Mouse (Mus musculus) gastrocnemius, postnatal 4 days (tissue): ENCODE measurements around the gene Sptbn4. TPM values are rescaled to one million over a fixed set of nuclear protein-coding genes. Genes with fewer than 3 reads are reported as not detected.

Experiments
- DNase-seq, 2 experiments: peaks; one replicate each; pipeline ENCODE4 v3.0.0; 2021 to 2022; ENCODE audit warnings: low spot score in 2 of 2, mixed read lengths in 2 of 2
- total RNA-seq, 2 experiments: library from RNA; stranded (reverse); gene quantifications; 2 replicates each; pipeline ENCODE4 v1.2.3; 2021

Gene Sptbn4
- total RNA-seq, 2 experiments from 2014 or later, result 0.21 to 0.34 TPM

DNA sequence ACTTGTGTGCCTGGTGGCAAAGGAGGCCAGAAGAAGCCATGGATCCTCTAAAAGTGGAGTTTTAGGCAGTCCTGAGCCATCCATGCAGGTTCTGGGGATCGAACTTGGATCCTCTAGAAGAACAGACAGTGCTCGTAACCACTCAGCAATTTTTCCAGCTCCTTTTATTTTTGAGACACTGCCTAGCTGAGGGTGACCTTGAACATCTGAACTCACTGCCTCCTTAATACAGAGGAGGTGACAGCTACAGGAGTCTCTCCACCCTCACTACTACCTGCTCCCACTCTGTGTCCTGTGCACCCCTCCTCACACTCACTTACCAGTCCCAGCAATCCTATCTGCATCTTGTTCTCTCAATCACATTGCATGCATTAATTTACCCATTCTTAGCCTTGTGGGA lies 28.1 kb upstream of the Sptbn4 start:
- no peak for DNase-seq

DNA sequence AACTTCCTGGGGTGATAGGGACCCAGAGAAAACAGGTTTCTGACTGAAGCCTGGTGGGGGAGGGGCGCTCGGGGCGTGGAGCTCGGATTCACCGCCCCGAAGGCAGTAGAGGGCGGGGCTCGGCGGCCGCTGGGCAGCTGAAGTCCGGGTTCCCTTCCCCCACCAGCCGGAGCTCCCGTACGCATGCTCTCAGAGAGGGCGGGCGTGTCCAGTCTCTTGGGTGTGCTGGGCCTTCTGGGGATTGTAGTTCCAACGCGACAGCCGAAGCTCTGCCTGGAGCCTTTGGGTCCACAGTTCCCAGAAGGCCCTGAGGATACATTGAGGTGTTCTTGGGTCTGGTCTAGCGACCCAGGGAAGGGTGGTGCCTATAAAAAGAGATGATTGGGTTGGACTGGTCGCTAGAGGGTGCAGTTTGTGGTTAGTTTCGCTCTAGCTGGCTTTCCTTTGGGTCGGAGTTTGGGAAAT lies 27.0 kb upstream of the Sptbn4 start:
- peak; percentile 97 to 99 for DNase-seq

DNA sequence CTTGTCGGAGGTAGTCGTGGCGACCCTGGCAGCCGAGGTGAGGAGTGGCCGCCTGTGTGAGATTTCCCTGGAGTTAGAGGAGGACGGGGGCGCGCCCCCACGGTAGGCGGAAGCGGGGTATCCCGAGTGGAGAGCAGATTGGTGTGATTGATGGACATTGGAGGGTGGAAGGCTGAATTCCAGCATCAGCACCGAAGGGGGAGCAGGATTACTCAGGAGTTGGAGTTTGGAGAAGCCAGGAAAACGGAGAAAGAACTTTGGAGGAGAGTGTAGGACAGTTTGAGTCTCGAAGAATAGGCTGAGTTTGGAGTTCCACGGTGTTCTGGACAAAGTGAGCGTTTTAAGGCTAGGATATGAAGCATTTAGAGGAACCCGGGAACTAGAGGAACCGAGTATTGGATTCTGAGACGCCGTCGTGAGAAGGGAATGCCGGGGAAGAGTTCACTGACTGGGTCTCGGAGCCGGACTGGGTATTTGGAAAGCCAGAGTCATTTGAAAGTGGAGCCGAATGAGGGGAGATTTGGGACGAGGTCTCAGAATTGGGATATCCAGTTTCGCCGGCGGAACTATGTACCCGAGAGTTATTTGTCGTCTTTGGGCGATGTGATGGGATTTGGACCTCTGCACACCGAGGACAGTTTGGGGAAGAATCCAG lies 26.5 kb upstream of the Sptbn4 start:
- no peak for DNase-seq

DNA sequence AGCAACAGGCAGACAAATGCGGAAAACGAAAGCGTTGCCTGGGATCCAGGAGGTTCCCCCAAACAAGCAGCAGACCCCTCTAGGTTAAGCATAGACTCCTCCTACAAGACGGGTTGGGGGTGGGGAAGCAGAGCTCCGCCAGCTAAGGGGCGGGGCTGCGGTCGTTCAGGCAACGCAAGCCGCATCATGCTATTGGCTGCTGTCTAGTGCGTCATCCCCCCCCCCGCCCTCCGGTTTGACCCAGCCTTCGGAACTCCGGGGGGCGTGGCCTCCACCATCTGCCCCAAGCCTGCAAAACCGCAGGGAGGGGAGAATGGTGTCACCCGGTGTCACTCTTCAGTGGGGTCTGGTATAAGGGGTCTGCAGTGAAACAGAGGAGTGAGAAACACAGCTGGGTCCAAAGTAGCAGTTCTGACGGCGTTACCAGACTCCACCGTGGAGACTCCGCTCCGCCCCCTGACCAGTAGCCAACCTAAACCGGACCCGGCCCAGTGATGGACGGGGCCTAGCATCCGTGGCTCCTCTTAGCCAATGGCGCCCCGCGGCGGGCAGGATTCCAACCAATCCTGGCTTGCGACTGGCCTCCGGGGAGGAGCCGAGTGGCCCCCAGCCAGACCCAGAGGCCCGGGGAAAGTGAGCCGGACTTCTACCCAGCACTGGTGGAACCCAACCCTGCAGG lies 25.8 kb upstream of the Sptbn4 start, which contains the start of gene Sertad3:
Gene Sertad3, plus strand, starts transcription at position 613 of the 679 bp plus-strand sequence.
- DNase-seq, result peak; percentile 100

DNA sequence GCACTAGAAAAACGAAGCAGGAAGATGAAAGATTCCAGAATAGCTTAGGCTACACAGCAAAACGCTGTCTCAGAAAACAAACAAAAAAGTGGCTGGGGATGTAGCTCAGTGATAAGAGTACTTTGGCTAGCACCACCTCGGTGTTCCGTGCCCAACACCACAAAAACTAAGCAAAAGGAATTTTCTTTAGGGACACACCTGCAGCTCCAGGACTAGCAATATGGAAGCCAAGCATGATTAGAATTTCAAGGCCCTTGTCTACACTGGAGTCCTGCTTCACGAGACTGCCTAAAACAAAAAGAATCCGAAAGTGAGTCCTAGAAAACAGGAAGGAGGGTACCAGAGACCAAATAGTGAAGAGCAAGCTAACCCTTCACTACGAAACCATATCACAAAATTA lies 25.1 kb upstream of the Sptbn4 start:
- DNase-seq, result no peak

DNA sequence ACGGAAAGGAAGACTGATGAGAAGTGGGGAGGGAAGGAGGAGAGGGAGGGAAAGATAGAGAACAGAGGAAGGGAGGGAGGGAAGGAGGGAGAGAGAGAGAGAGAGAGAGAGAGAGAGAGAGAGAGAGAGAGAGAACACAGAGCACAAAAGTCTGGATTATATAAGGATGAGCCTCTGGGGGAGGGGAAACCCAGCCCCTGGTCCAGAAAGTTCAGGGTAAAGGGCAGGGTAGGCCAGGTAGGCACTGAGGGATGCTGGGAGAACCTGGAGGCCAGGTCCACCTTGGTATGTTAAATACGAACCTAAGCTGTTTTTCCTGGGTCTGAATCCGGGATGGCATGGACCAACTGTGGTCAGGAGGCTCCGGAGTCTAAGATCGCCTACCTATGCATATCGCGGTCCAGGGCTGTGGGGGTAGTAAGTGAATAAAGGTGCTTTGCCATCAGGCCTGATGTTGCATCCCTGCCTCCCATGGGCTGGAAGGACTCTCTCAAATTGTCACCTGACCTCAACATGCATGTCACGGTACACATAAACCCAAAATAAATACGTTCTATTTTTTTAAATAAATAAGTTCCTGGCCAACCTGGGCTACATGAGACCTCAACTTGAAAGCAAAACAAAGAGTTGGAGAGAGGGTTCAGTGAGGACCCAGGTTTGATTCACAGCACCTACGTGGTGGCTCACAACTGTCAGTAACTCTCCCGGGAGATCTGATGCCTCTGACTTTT lies 24.1 kb upstream of the Sptbn4 start:
- DNase-seq, result no peak

DNA sequence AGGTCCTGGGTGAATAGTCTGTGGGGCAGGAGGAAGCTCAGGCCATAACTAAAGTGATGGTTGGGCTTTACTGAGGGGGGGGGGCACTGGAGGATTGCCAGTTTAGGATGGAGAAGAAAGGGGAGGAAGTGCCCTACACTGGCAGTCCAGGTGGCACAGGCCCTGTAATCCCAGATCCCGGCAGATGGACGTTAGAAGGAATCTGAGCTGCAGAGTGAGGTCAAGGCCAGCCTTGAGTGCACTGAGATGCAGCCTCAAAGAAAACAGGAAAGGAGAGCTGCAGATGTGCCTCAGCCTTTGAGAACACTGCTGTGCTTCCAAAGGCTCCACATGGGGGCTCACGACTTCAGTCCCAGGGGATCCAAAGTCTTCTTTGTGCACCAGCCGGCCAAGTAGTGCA lies 20.2 kb upstream of the Sptbn4 start:
- no peak for DNase-seq

DNA sequence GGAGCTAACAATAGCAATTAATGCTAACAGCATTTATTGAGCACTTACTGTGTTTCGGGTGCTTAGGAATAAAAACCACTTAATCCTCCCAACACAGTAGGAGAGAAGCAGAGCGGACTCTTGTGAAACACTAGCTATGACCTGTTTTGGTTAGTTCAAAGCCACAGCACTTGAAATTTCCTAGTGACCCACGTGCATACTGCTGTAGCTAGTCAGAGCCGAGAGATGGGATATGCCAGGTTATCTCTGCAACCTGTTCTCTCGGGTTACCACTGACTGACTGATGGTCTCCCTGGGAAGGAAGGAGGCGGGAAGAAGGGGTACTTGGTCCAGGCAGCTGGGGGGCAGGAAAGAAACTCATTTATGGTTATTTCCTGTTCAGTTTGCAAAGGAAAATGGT lies 13.0 kb upstream of the Sptbn4 start:
- no peak for DNase-seq

DNA sequence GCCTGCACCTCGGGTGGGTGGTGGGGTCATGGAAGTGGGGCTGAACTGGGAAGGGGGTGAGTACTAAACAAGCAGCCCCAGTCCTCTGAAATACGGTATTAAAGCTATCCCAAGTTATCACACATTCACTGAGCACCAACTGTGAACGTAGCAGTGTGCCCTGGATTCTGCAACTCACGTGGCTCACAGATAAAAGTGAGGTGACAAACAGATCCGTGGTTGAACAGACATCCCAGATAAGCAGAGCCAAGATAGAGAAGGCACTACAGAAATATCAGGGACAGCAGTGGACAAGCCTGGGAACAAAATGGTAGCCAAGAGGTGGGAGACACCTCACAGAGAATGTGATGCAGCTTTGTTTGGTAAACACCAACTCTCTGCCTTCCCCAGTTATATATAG lies 12.2 kb upstream of the Sptbn4 start:
- DNase-seq, result no peak

DNA sequence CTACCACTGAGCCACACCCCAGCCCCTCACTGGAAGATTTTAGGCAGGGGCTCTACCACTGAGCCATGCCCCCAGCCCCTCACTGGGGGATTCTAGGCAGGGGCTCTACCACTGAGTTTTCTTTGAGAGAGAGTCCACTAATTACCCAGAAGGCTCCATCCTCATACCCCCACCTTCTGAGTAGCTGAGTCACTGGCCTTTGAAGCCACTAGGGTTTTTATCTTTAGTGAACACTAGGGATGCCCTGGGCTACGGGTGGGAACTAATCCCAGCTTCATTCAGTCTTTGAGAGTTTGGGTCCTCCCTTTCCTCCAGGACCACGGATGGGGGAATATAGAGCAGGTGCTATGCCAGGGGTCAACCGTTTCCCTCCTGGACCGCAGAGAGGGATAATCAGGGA lies 11.1 kb upstream of the Sptbn4 start:
- DNase-seq, result no peak

DNA sequence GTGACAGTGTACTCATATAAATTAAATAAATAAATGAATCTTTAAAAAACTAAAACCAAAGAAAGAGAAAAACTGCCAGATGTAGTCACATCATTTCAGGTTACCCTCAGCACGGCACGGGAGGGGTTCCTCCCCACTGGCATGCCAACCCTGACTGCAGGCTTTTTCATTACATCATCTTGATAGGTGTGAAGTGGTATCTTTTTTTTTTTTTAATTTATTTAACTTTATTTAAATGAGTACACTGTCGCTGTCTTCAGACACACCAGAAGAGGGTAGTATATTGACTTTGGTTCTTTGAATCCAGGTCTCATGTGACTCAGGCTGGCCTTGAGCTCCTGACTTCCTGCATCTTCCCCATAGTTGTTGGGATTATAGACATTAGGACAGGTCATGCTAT lies 7.8 kb upstream of the Sptbn4 start:
- DNase-seq, result no peak

DNA sequence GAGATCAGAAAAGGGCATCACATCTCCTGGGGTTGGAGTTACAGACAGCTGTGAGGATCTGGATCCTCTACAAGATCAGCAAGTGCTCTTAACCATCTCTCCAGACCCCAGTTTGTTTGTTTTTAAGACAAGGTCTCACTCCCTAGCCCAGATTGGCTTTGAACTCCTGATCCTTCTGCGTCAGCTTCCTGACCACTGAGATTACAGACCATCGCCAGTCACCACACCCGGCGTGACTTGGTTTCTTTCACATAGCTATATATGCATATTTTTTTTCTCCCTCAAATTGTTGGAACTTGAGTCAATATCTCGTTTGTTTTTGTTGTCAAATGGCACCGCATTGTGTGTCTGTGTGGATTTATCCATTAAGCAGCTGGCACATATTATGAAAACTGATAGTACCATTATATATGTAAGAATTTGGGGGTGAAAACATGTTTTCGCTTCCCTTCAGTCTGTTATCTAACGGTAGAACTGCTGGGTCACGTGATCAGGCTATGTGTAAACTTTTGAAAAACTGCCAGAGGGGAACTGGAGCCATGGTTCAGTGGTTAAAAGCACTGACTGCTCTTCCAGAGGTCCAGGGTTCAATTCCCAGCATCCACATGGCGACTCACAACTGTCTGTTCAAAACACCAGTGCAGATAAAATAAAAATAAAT lies 7.1 kb upstream of the Sptbn4 start:
- no peak for DNase-seq

DNA sequence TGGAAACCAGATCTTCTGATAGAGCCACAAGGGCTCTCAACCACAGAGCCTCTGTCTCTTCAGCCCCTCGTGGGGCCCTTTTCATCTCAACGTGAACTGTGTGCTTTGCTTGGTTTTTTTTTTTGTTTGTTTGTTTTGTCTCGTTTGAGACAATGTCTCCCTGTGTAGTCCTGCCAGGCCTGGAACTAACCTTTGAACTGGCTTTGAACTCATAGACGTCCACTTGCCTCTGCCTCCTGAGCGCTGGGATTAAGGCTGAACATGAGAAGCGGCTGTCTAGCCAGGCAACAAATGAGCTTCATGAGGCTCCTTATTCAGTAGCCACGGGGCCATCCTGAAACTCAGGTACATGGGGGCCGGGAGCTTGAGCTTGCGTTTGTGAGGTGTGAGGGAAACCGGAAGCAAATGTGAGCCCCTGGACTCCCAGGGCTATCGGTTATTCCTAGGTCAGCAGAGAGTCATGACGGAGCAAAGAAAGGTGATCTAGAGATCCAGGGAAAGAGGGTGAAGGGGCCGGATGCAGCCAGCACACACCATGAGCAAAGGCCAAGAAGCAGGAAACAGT lies 4.8 kb upstream of the Sptbn4 start:
- no peak for DNase-seq

DNA sequence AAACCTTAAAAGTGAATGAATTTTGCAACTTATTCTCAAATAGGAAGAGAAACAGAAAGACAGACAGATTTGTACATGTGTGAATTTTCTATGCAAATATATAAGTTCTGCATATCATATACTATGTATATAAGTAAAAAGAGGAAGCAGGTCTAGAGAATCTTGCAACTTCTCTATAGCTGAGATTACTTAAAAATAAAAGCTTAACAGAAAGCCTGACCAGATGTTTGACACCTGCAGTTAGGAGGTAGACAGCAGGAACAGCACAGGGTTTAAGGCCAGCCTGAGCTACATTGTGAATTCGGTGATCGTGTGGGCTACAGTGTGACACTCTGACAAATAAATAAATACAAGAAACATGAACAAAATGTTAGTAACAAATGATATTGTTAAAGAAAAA lies 3.9 kb upstream of the Sptbn4 start:
- DNase-seq, result no peak

DNA sequence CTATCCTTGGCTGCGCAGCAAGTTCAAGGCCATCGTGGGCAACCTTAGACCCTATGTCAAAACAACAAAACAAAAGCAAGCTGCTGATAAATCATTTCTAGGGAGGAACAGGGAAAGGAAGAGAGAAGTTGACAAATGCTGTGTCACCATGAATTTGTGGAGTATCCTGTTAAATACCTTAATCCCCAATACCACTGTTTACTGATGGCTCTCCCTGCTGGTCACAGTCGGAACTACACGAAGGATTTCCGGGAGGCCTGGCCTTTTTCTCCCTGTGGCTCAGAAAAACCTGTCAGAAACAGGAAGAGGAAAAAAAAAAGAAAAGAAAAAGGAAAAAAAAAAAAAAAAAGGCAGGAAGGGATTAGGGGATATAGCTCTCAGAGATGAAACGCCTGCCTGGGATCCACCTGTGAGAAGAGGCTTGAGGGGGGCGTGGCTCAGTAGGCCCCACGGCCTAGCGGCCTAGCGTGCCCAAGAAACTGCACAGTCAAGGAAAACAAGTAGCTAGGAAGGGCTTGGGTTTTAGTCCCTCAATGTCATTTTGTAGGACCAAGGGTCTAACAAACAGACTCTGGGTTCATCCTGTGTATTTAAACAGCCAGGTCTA lies 1.9 kb upstream of the Sptbn4 start:
- peak in 1 of 2 experiments; percentile 63 for DNase-seq

DNA sequence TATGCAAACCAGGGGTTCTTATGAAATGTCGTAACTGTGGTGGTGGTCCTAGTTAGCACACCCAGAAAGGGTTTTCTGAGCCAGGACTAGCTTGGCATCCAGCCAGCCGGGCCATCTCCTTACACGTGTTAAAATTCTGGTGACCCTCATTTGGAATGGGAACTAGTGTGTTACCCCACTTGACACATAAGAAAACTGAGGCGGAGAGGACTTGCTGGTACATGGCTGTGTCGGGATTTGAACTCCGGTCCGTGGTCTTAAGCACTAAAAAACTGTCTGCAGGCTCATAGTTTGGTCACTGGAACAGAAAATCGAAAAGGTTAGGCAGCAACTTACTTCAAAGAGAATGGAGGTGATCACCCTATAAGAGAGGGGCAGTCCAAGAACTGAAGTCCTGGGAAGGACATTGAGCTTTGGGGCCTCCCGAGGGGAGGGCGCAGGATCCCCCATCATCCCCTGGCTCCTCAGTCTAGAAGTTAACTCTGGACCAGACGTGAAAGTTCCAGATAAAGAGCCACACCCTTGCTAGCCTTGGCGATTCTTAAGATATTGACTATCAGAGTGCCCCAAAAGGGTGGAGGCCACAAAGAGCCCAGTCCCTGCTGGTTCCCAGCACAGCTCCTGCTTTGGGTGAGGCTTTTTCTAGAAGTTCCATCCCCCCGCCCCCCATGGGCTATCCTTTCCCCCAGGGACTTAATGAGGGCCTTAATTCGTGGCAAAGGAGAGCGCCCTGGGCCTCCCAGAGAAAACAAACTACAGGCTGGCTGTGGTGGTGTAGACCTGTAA lies 1.1 kb upstream of the Sptbn4 start:
- peak; percentile 28 to 37 for DNase-seq

DNA sequence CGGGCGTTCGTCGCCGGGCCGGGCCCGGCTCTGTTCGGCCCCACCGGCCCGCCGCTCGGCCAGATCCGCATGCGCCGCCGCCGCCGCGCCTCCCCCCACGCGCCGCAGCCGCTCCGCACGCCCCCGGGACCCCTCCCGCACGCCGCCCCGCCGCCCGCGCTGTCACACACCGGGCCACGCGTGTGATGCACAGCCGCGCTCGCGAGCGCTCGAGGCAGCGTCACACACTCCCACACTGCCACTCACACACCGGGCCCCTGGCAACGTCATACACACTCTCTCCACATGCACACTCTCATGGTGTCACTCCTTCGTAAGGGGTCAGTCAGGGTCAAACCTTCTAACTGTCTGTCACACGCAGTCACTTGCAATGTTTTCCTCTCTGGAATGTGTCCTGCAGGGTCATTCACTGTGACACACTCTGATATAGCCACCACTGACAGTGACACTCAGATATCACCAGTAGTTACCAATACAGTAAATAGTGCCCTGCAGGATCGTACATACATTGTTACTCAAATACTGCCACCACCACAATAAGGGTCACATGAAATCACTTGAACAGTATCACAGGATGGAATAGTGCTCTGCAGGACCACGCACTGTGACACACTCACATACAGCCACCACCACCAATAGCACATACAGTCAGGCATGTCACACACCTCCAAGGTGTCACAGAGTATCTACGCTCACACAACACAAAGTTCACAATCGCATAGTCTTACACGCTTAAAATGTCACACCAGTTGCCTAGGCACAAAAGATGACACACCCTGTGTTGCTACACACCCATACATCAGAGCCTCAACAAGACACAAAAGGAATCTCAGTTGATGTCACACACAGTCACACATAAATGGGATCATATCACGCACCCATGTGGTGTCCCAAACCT lies 716 bp downstream of the Sptbn4 start:
- DNase-seq, result no peak

DNA sequence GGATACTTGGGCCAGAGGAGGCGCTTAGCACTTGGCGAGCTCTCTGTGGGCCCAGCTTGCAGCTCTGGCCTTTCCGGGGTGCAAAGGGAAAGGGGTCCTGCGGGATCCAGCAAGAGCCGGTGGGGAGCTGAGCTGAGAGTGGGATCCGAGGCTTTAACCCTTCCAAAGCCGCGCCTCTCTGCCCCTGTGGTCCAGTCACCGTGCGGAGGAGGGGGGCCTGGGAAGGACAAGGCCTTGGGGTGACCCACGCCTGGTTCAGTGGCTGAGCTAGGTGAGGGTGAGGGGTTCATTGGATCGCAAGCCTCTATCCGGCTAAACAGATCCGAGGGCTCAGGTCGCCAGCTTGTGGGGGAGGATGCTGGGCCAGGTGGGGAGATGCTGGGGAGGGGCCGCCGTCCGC lies 1.4 kb downstream of the Sptbn4 start:
- no peak for DNase-seq

DNA sequence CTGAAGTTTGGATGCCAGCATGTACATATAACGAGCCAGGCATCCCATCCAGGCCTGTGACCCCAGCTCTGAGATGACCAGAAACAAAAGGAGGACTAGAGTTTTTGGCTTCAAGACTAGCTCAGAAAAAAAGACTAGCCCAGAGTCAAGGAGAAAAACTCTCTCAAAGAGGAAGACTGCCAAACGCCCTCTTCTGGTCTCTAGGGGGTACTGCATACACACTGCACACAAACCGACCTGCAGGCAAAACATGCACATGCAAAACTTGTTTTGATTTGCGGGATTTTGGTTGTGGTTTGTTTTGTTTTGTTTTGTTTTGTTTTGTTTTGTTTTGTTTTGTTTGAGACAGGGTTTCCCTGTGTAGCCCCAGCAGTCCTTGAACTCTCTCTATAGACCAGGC lies 7.5 kb downstream of the Sptbn4 start:
- no peak for DNase-seq
